In genomic region chr17:67201151-67201550, GRCm38 (mm10) we compare ENCODE assay signal across 16 mouse cellular contexts.
DNase-seq lines count a peak whose midpoint lies in the region; ATAC-seq lines count a peak whose summit lies in the region.
"Had no signal": no experiment of that assay in that cellular context is flagged by ENCODE, and none has a peak within 500 bp of the region (broad histone marks: within the 10 kb centered on the region; RNA-seq: fewer than 3 reads in every experiment).

No protein-coding gene starts in this region.

- no peak for DNase-seq in frontal cortex, postnatal 25 days (ENCODE audit: low spot score in 2 of 2)
- peak; percentile 51 for DNase-seq in Muller cell, postnatal 12 days (ENCODE audit: inconsistent ontology term)
- DNase-seq in brain, adult 2 months (ENCODE audit: low read depth, low spot score): peak; percentile 66
- DNase-seq in limb, embryonic 10.5 days (ENCODE audit: low spot score): no peak
- no peak for DNase-seq in spleen, adult 12 weeks (ENCODE audit: low spot score)
- DNase-seq in layer of hippocampus, postnatal 25 days (ENCODE audit: extremely low spot score in 1 of 2, low spot score in 1 of 2): no peak
- DNase-seq: adrenal gland, adult 8-10 months; cerebellum, adult 18-20 months; cerebellum, postnatal 10 days; gastrocnemius, postnatal 36 days; heart, postnatal 36 days; kidney, adult 18-20 months had no signal

- WGBS in limb, embryonic 10.5 days: 38% methylated on average over 7 of the region's 7 CpGs

- H3K36me3 ChIP-seq in limb, embryonic 10.5 days: no peaks in the 10 kb centered on the region
- H3K36me3 ChIP-seq: heart, embryonic 13.5 days; hindbrain, embryonic 12.5 days; intestine, embryonic 15.5 days had no signal

- H3K9me3 ChIP-seq in limb, embryonic 10.5 days (replicated peaks): no peaks in the 10 kb centered on the region
- H3K9me3 ChIP-seq: heart, embryonic 13.5 days; hindbrain, embryonic 12.5 days; intestine, embryonic 15.5 days had no signal

- H3K27me3 ChIP-seq in limb, embryonic 10.5 days (ENCODE audit: low read depth, poor library complexity, severe bottlenecking): 0 out of 2 replicates have a peak, but pooled peaks cover 4% of the 10 kb centered on the region
- H3K27me3 ChIP-seq: heart, embryonic 13.5 days; hindbrain, embryonic 12.5 days; intestine, embryonic 15.5 days had no signal

- H3K4me1 ChIP-seq in limb, embryonic 10.5 days: peaks cover 15% of the 10 kb centered on the region
- H3K4me1 ChIP-seq: hindbrain, embryonic 12.5 days; intestine, embryonic 15.5 days had no signal

- peak overlapping the region; percentile 34; the same call in 1 of the 2 replicates for H3K27ac ChIP-seq in limb, embryonic 10.5 days
- H3K27ac ChIP-seq: heart, embryonic 13.5 days; hindbrain, embryonic 12.5 days; intestine, embryonic 15.5 days had no signal

- ATAC-seq in frontal cortex, adult (ENCODE audit: low TSS enrichment): peak; percentile 55; the same call in 1 of the 2 replicates
- ATAC-seq: intestine, embryonic 15.5 days had no signal

- H3K4me3 ChIP-seq in limb, embryonic 10.5 days: no peak overlapping the region
- H3K4me3 ChIP-seq: heart, embryonic 13.5 days; hindbrain, embryonic 12.5 days; intestine, embryonic 15.5 days had no signal

Comparison
In these comparisons a context has a peak if more than half of its experiments do, and no peak if none do; other contexts are left out.
1. DNase-seq: peak in Muller cell, postnatal 12 days (single experiment) and brain, adult 2 months (single experiment); none in frontal cortex, postnatal 25 days (0 of 2), limb, embryonic 10.5 days (single experiment), spleen, adult 12 weeks (single experiment) and layer of hippocampus, postnatal 25 days (0 of 2).